Mouse (Mus musculus) embryo, embryonic 10.5 days (tissue): Measurements from ENCODE around the gene Hdhd3.

Experiments used
- DNase-seq: peaks from one replicate; pipeline ENCODE4 v3.0.0-alpha.2; 2015; ENCODE audit warnings: low spot score

Hdhd3 gene

GRCm38 (mm10) chr4:62475793-62476192 is 27.5 kb downstream of the Hdhd3 start:
- DNase-seq = no peak

GRCm38 (mm10) chr4:62475131-62475530 is 28.1 kb downstream of the Hdhd3 start:
- DNase-seq = no peak

- DNase-seq = no peak
These were observed 31.2 kb downstream of the Hdhd3 start for GRCm38 (mm10) chr4:62472071-62472470.

GRCm38 (mm10) chr4:62470598-62471051 is 32.6 kb downstream of the Hdhd3 start, which contains the start of gene Wdr31:
Wdr31 (minus strand) TSS chr4:62470896.
- DNase-seq = peak; percentile 85

GRCm38 (mm10) chr4:62468158-62468557 is 35.1 kb downstream of the Hdhd3 start:
- no peak for DNase-seq

GRCm38 (mm10) chr4:62463124-62463523 is 40.1 kb downstream of the Hdhd3 start:
- DNase-seq = no peak

- DNase-seq = no peak
These were observed 42.9 kb downstream of the Hdhd3 start for GRCm38 (mm10) chr4:62460348-62460747.

- DNase-seq = no peak
These were observed 44.2 kb downstream of the Hdhd3 start for GRCm38 (mm10) chr4:62459081-62459480.

GRCm38 (mm10) chr4:62454995-62455394 is 48.3 kb downstream of the Hdhd3 start:
- DNase-seq = peak; percentile 57
